Mouse (Mus musculus) stomach, postnatal 0 days (tissue): ENCODE measurements at regions not wholly inside any gene's neighbourhood (a gene's known extent, or its start where the extent isn't known, plus 50 kb on each side); places are given as distances from the start of the nearest gene placed in this dataset.

Experiments
- ATAC-seq: fragments of 200-750 bp; cut with Nextera tagmentation; 2 replicates; pipeline ENCODE4 v1.8.0; 2017; ENCODE audit not compliant: low FRiP score, low TSS enrichment
- DNase-seq: peaks from one replicate; pipeline ENCODE4 v3.0.0-alpha.2; 2016; ENCODE audit warnings: low spot score
- H3K27ac ChIP-seq: fragments of 300-500 bp; sonication (generic); replicated peaks from 2 replicates; pipeline ENCODE4 v1.5.1; 2014; ENCODE audit warnings: mild to moderate bottlenecking, control low read depth
- H3K27me3 ChIP-seq: fragments of 300-500 bp; sonication (generic); 2 replicates; pipeline ENCODE4 v1.6.1; 2014; ENCODE audit warnings: low read length; ENCODE audit not compliant: control insufficient read depth, insufficient read depth
- H3K36me3 ChIP-seq: fragments of 300-500 bp; sonication (generic); 2 replicates; pipeline ENCODE4 v1.6.1; 2014; ENCODE audit warnings: low read length, mixed read lengths; ENCODE audit not compliant: control insufficient read depth, insufficient read depth
- H3K4me1 ChIP-seq: fragments of 300-500 bp; sonication (generic); replicated peaks from 2 replicates; pipeline ENCODE4 v1.6.1; 2014; ENCODE audit warnings: antibody characterized with exemption; ENCODE audit not compliant: control insufficient read depth, insufficient read depth
- H3K4me2 ChIP-seq: fragments of 300-500 bp; sonication (generic); replicated peaks from 2 replicates; pipeline ENCODE4 v1.6.1; 2014; ENCODE audit warnings: low read depth, mild to moderate bottlenecking, control low read depth, moderate library complexity
- H3K4me3 ChIP-seq: fragments of 300-500 bp; sonication (generic); 2 replicates; pipeline ENCODE4 v1.5.1; 2014; ENCODE audit warnings: low read depth, low read length, control low read depth
- H3K9ac ChIP-seq: fragments of 300-500 bp; sonication (generic); 2 replicates; pipeline ENCODE4 v1.6.1; 2014; ENCODE audit warnings: mild to moderate bottlenecking, low read length, control low read depth, mixed read lengths
- H3K9me3 ChIP-seq: fragments of 300-500 bp; sonication (generic); 2 replicates; pipeline ENCODE4 v1.6.1; 2016; ENCODE audit warnings: low read length; ENCODE audit not compliant: control insufficient read depth
- CTCF ChIP-seq: IDR thresholded peaks from 2 replicates; pipeline ENCODE4 v1.5.1; 2016; ENCODE audit warnings: antibody characterized with exemption, low read depth, mild to moderate bottlenecking, moderate library complexity
- EP300 ChIP-seq: optimal IDR thresholded peaks from 2 replicates; pipeline ENCODE3; 2016; ENCODE audit warnings: antibody characterized with exemption
- WGBS: fragments of 180-500 bp; shearing (Covaris S2); extraction: QIAGEN DNeasy Blood & Tissue Kit; methylation state at CpG from one replicate; pipeline ENCODE4 v1.1.7; 2014; 5-methylcytosine and 5-hydroxymethylcytosine counted together

DNA sequence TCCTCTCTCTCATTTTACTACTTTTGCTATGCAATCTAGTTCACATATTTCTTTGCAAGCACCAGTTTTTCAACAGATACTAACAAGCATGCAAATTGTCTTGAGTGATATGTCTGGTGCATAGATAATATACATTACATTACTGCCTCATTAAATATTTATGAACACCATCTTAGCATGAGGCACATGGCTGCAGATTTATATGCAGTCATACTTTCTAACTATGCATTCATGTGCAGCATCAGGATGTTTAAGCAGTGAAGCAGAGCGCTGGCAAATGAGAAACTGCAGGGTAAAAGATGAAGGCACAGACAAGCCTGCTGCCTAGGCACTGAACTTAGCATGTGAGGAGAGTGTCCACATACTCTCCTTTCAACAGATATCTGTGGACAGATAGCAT is 186.3 kb upstream of the Luzp2 start:
- H3K27me3 ChIP-seq, result no peaks in the 10 kb centered on the region
- no peaks in the 10 kb centered on the region for H3K4me1 ChIP-seq
- no peaks in the 10 kb centered on the region for H3K36me3 ChIP-seq
- no peak overlapping the region for H3K4me3 ChIP-seq
- DNase-seq (no peak), ATAC-seq (no peak)
- H3K27ac ChIP-seq, result no peak overlapping the region
- WGBS, result 88% methylated on average over 1 of the region's 1 CpGs
- H3K4me2 ChIP-seq, result no peak overlapping the region
- TF ChIP-seq CTCF (no peak), EP300 (no peak)
- no peak overlapping the region for H3K9ac ChIP-seq
- H3K9me3 ChIP-seq, result no peaks in the 10 kb centered on the region
